Mouse (Mus musculus): ENCODE results near the gene Tmem179b.

GRCm38 (mm10) chr19:8747368-8747767, 26.9 kb downstream of the Tmem179b start:
- TF ChIP-seq CTCF (IDR thresholded peaks at IDR 0.05; ENCODE audit: insufficient read depth, low read depth, low read length) (no peak), POLR2A (IDR thresholded peaks at IDR 0.05; ENCODE audit: insufficient read depth, low read depth, low read length) (no peak)
